Mouse (Mus musculus) c-Kit-positive CD71-negative TER-119-negative erythroid progenitor cells, embryonic 14.5 days (primary cell): ENCODE measurements around the gene Olfr196.
"Not testable (repeated sequence)": the region's sequence is repeated elsewhere in the genome, so short reads cannot be mapped to it uniquely, and the experiment has no call there.

Experiments used
- DNase-seq: peaks from one replicate; pipeline ENCODE4 v3.0.0-alpha.2; 2013; ENCODE audit warnings: low read depth

The Olfr196 gene

DNA sequence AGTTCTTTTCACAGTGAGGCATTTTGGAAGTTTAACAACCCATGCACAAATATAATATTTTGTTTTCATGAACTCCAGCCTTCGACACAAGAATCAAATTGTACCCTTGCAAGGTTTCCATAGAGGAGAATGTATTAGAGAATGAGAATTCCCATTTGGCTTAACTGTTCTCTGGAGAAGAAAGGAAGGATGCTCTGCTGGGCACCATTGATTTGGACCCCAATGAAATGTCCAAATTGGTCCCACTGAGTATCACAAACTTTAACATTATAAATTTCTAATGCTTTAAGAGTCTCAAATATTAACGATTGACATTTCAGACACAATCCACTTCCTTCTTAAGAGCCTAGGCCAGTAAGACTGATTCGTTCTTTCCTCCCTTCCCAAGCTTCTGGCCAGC, at the start of gene Olfr196:
Olfr196 (minus strand) TSS at position 101 of the 400 bp plus-strand sequence.
- no peak for DNase-seq

DNA sequence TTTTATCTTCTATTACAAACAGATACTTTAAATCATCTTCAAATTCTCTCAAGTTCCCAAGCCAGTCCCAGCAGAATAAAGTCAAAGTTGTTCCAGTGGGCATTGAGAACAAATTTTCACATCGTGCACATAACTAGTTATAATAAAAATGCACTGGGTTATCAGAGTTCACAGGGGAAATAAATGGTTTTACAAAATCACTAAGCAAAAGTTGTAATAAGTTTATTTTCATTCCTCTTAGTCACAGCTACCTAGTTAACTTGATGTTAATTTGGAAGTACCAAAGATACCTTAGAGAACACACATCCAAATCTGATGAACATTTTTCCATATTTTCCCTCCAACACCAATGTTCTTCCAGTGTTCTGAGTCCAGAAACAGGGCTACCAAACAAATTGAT, 49.4 kb upstream of the Olfr196 start, which contains the start of gene Olfr199:
Olfr199 (minus strand) TSS at position 101 of the 400 bp plus-strand sequence.
- DNase-seq, result not testable (repeated sequence)

DNA sequence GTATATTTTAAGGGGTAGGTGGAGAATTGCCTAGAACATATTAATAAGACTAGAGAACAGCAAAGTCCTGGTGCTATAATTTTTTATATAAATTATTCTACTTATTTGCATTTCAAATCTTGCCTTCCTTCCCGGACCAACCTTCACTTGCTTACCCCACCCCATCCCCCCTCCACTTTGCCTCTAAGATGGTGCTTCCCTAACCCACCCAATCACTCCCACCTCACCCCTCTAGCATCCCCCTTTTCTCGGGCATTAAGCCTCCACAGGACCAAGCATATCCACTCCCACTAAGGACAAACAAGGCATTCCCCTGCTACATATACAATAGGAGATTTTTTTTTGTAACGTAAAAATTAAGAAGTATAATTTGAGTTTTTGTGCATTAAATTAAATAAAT, 47.6 kb upstream of the Olfr196 start:
- DNase-seq, result not testable (repeated sequence)

DNA sequence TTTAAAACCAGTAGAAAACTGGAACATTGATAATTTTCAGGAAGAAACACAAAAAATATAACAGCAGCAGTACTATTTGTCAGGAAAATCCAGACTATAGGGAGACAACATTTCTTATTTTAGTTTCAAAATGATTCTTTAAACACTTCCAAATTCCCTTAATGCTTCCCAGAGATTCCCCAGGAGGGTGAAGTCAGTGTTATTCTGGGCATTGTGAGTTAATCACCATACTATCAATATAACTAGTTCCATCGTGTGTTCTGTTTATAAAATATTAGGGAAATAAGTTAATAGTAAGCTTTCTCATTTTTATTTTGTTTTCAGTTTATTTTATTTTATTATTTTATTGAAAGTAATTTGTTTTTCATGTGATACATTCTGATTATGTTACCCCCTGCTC, 33.2 kb upstream of the Olfr196 start, which contains the start of gene Olfr198:
Olfr198 (minus strand) TSS at position 101 of the 400 bp plus-strand sequence.
- not testable (repeated sequence) for DNase-seq

DNA sequence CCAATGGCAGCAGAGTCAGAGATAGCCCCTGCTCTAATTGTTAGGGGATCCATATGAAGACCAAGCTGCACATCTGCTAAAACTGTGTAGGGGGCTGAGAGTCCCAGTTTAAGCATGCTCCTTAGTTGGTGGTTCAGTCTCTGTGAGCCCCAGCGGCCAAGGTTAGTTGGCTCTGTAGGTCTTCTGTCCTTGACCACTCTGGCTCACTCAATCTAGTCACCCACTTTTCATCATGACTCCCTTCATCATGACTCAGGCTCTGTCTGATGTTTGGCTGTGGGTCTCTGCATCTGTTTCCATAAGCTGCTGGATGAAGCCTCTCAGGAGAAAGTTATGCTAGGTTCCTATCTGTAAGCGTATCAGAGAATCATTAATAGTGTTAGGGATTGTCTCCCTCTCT, 18.3 kb downstream of the Olfr196 start:
- no peak for DNase-seq

DNA sequence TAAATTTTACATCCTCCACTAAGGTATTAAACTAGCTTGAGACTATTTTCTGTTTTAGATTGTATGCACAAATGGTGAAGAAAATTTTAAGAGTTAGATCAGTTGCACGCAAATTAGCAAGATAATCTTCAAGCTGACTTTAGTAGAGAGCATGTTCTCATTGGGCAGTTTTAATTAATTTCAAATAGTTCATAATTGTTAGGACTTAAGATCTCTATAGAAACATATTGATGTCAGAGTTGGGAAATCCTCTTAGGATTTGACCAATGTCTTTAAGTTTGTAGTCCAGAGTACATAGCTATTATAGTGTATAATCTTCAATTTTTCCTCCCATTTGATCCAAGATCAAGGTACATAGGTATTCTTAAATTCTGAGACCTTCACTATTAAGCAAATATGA, 23.5 kb downstream of the Olfr196 start, which contains the start of gene Olfr195:
Olfr195 (plus strand) TSS at position 301 of the 400 bp plus-strand sequence.
- no peak for DNase-seq

DNA sequence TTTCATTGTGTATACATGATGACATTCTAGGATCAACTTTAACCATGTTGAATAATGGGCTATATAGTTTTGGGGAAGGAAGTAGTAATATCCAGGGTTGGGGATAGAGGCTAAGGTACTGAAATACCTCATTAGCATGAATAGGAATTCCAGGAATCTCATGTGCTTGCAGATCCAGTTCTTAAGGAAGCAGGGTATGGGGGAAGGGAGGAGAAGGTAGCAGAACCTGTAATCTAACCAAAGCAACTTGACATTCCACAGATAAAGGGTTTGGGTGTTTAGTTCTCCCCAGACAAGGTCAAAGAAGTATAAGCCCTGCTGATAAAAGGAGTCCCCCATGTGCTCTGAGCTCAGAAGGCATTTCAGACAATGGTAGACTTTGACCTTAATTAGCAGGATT, 29.1 kb downstream of the Olfr196 start:
- DNase-seq, result no peak

DNA sequence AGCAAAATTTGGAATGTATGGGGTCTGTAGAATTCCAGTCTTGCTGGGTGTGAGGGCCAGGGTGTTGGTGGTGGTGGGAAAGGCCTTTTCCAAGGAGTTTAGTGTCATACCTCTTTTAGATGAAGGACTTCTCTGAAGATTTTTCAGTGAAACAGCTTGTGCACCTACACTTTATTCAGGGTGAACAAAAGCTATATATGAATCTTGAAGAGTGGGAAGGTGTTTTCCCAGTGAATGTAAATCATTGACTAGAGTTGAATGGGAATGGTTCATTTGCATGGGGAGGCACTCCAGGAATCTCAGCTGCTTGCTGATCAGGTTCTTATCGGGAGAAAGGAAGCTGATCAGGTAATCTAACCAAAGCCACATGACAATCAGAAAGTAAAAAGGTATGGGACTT, 39.5 kb downstream of the Olfr196 start:
- no peak for DNase-seq

DNA sequence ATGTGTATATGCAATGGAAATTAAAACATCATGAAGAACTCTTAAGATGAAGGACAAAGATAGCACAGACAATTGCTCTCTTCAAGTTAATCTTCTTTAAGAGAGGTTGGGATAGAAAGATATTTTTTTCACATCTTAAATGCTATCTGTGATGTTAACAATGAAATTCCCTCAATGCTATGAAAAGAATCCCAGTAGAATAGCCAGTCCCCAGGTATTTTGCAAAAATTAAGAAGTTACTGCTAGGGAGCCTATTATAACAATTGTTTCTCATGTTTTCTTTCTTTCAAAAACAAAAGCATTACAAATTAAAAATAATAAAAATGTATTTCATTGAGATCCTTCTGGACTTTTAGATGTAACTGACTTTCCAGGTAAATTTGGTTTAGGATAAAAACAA, 49.3 kb downstream of the Olfr196 start, which contains the start of gene Olfr194:
Olfr194 (minus strand) TSS at position 101 of the 400 bp plus-strand sequence.
- no peak for DNase-seq
